Mouse (Mus musculus): ENCODE data around the gene Nisch. TPM values are rescaled to one million over a fixed set of nuclear protein-coding genes. Genes with fewer than 3 reads are reported as not detected.

Gene Nisch
- total and polyA plus RNA-seq, 2 experiments from 2014 or later: 243 to 419 TPM

DNA sequence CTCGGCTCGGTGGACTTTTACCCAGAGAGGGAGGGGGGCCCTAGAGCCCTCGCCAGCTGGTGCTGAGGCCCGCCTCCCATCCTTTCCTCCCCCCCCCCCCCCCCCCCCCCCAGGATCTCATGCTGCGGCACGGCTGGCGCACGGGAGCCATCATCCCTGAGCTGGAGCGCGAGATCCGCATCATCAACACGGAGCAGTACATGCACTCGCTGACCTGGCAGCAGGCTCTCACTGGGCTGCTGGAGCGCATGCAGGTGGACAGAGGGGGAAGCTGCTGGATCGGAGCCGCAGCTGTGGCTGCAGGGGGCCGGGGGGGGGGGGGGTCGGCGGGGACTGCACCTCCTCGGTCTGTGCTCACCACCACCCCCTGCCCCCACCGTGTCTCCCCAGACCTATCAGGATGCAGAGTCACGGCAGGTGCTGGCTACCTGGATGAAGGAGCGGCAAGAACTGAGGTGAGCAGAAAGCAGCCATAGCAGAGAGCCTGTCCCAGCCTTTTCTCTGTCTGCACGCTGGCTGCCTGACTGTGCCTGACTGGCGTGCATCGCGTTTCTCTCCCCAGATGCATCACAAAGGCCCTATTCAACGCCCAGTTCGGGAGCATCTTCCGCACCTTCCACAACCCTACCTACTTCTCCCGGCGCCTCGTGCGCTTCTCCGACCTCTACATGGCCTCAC is 78.4 kb downstream of the Nisch start:
- H3K4me1 ChIP-seq (ENCODE audit: insufficient read depth, low read length): peaks cover 8% of the 10 kb centered on the region; the same call in 1 of the 2 replicates
- peaks cover 6% of the 10 kb centered on the region; the same call in 1 of the 2 replicates for H3K36me3 ChIP-seq (ENCODE audit: insufficient read depth, low read length)
- no peak overlapping the region for H3K27ac ChIP-seq
- no peak overlapping the region for H3K4me2 ChIP-seq (ENCODE audit: low read depth, low read length)
- 76% methylated on average over 23 of the region's 35 CpGs for WGBS
- H3K27me3 ChIP-seq (ENCODE audit: insufficient read depth, low read length): no peaks in the 10 kb centered on the region
- no peak overlapping the region for H3K4me3 ChIP-seq (ENCODE audit: low read length)
- DNase-seq (ENCODE audit: low spot score): no peak
- H3K9me3 ChIP-seq (ENCODE audit: low read length): no peaks in the 10 kb centered on the region
- no peak for ATAC-seq
- H3K9ac ChIP-seq (replicated peaks; ENCODE audit: low read length): no peak overlapping the region
- no peak for TF ChIP-seq CTCF (IDR thresholded peaks at IDR 0.05; ENCODE audit: low read depth)

DNA sequence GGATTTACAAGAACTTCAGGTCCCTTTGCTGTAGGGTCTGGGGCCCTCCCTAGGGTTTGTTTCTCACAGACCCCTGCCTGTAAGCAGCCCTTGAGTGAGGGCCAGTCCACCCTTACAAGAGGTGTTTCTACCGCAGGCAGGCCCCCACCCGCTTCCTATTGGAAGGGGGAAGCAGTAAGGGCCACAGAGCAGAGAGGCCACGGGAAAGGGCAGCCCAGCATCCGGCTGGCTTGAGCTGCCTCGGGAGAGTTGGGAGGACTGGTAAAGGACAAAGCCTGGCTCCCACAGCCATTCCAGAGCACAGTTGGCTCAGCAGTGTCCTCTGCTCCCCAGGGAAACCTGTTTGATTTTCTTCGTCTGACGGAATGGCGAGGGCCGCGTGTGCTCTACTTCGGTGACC is 79.0 kb downstream of the Nisch start:
- WGBS: 58% methylated on average over 11 of the region's 11 CpGs
- no peak for ATAC-seq
- H3K4me1 ChIP-seq (ENCODE audit: insufficient read depth, low read length): peaks cover 14% of the 10 kb centered on the region; the same call in 1 of the 2 replicates
- no peaks in the 10 kb centered on the region for H3K27me3 ChIP-seq (ENCODE audit: insufficient read depth, low read length)
- H3K4me3 ChIP-seq (ENCODE audit: low read length): no peak overlapping the region
- peaks cover 6% of the 10 kb centered on the region; the same call in 1 of the 2 replicates for H3K36me3 ChIP-seq (ENCODE audit: insufficient read depth, low read length)
- H3K27ac ChIP-seq: peak overlapping the region; percentile 22; the same call in 1 of the 2 replicates
- no peak overlapping the region for H3K9ac ChIP-seq (replicated peaks; ENCODE audit: low read length)
- H3K9me3 ChIP-seq (ENCODE audit: low read length): no peaks in the 10 kb centered on the region
- H3K4me2 ChIP-seq (ENCODE audit: low read depth, low read length): no peak overlapping the region
- DNase-seq (ENCODE audit: low spot score): no peak
- TF ChIP-seq CTCF (IDR thresholded peaks at IDR 0.05; ENCODE audit: low read depth): no peak

DNA sequence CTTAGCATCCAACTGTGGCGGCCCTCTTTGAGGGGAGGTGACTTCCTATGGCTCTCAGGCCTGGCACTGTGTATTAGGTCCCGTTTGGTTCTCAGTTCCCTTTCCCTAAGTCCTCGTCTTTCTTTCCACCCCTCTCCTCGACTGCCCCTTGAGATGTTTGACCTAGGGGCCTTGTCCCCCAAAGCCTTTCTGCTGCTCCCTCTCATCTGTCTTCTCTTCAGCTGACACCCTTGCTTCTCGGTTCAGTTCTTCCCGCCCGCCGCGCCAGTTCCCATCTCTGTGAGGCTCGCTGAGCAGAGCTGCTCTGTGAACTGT is 79.5 kb downstream of the Nisch start:
- H3K27me3 ChIP-seq (ENCODE audit: insufficient read depth, low read length): no peaks in the 10 kb centered on the region
- H3K4me1 ChIP-seq (ENCODE audit: insufficient read depth, low read length): peaks cover 19% of the 10 kb centered on the region
- H3K36me3 ChIP-seq (ENCODE audit: insufficient read depth, low read length): peaks cover 6% of the 10 kb centered on the region; the same call in 1 of the 2 replicates
- no peak for DNase-seq (ENCODE audit: low spot score)
- H3K27ac ChIP-seq: peak overlapping the region; percentile 22; the same call in 1 of the 2 replicates
- no peak overlapping the region for H3K9ac ChIP-seq (replicated peaks; ENCODE audit: low read length)
- no peak for ATAC-seq
- 72% methylated on average over 10 of the region's 10 CpGs for WGBS
- H3K4me2 ChIP-seq (ENCODE audit: low read depth, low read length): no peak overlapping the region
- TF ChIP-seq CTCF (IDR thresholded peaks at IDR 0.05; ENCODE audit: low read depth): no peak
- no peaks in the 10 kb centered on the region for H3K9me3 ChIP-seq (ENCODE audit: low read length)
- H3K4me3 ChIP-seq (ENCODE audit: low read length): no peak overlapping the region

DNA sequence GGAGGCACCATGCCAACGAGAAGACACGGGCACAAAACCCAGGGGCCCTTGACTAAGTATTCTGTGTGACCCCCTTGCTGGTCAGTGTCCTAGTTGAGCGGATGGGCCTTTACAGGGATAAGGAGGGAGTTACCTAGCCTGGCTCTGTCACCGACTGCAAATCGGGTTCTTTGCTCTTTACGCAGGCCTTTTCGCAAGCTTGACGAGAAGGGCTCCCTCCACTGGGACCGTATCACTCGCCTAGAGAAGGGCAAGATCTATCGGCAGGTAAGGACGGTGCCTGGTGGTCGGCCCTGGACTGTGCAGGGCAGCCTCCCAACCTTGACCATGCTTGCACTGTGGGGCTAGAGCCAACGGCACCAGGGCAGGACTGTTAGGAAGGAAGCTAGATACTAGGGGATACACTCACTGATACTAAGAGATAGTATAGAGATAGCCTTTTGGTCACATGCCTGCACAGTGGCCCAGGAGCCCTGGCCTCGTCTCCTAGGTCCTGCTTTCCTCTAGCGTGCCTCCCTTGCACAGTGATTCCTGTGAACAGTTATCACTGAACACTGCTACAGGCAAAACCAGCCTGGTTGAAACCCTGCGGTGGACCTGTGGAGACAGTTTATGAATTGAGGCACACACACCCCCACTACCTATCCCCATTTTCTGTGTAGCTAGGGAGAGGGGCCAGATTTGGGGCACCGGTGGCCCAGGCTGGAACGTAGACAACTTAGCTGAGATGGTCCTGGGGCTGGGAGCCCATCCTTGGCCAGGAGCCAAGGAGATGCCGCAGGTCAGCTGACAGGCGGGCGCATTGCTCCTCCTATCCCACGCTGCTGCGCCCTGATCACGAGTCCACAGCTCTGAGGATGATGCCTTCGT is 80.1 kb downstream of the Nisch start:
- no peak for TF ChIP-seq CTCF (IDR thresholded peaks at IDR 0.05; ENCODE audit: low read depth)
- H3K9me3 ChIP-seq (ENCODE audit: low read length): no peaks in the 10 kb centered on the region
- no peak overlapping the region for H3K9ac ChIP-seq (replicated peaks; ENCODE audit: low read length)
- H3K4me2 ChIP-seq (ENCODE audit: low read depth, low read length): no peak overlapping the region
- H3K4me3 ChIP-seq (ENCODE audit: low read length): no peak overlapping the region
- no peaks in the 10 kb centered on the region for H3K27me3 ChIP-seq (ENCODE audit: insufficient read depth, low read length)
- WGBS: 83% methylated on average over 26 of the region's 26 CpGs
- DNase-seq (ENCODE audit: low spot score) (no peak), ATAC-seq (no peak)
- H3K27ac ChIP-seq: no peak overlapping the region
- peaks cover 6% of the 10 kb centered on the region; the same call in 1 of the 2 replicates for H3K36me3 ChIP-seq (ENCODE audit: insufficient read depth, low read length)
- peaks cover 25% of the 10 kb centered on the region for H3K4me1 ChIP-seq (ENCODE audit: insufficient read depth, low read length)

DNA sequence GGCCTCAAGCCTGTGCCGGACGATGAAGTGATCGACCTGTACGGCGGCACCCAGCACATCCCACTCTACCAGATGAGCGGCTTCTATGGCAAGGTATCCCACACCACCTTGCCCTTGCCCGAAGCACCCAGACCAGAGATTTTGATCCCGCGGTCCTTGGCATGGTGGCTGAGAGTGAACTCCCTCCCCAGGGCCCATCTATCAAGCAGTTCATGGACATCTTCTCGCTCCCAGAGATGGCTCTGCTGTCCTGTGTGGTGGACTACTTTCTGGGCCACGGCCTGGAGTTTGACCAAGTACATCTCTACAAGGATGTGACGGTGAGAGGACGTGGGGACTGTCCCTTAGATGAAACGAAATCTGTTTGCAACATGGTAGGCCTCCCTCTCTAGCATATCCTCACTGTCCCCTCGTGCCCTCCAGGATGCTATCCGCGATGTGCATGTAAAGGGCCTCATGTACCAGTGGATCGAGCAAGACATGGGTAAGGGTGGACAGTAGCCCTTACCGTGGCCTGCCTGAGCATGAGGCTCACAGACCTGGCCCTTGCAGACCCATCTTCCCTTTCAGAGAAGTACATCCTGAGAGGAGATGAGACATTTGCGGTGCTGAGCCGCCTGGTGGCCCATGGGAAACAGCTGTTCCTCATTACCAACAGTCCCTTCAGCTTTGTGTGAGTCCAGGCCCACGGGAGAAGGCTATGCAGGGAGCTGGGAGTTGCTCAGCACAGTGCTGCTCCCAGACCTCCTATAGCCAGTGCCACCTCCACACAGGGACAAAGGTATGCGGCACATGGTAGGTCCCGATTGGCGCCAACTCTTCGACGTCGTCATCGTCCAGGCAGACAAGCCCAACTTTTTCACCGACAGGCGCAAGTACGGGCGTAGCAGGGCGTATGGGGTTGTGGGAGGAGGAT is 81.0 kb downstream of the Nisch start:
- no peak for TF ChIP-seq CTCF (IDR thresholded peaks at IDR 0.05; ENCODE audit: low read depth)
- no peaks in the 10 kb centered on the region for H3K27me3 ChIP-seq (ENCODE audit: insufficient read depth, low read length)
- H3K4me2 ChIP-seq (ENCODE audit: low read depth, low read length): no peak overlapping the region
- H3K9ac ChIP-seq (replicated peaks; ENCODE audit: low read length): no peak overlapping the region
- DNase-seq (ENCODE audit: low spot score) (no peak), ATAC-seq (no peak)
- H3K4me3 ChIP-seq (ENCODE audit: low read length): no peak overlapping the region
- no peak overlapping the region for H3K27ac ChIP-seq
- H3K9me3 ChIP-seq (ENCODE audit: low read length): no peaks in the 10 kb centered on the region
- peaks cover 6% of the 10 kb centered on the region; the same call in 1 of the 2 replicates for H3K36me3 ChIP-seq (ENCODE audit: insufficient read depth, low read length)
- peaks cover 26% of the 10 kb centered on the region for H3K4me1 ChIP-seq (ENCODE audit: insufficient read depth, low read length)
- WGBS: 94% methylated on average over 34 of the region's 34 CpGs
